Mouse (Mus musculus) ES-E14 (cell line): ENCODE data around the gene Emp3.
"Not testable (repeated sequence)": the region's sequence is repeated elsewhere in the genome, so short reads cannot be mapped to it uniquely, and the experiment has no call there.

ENCODE experiments used
- HCFC1 ChIP-seq: IDR thresholded peaks from 2 replicates; pipeline ENCODE4 v1.6.1; 2012; ENCODE audit warnings: low read length, inconsistent platforms, borderline replicate concordance; ENCODE audit not compliant: insufficient read depth
- MAFK ChIP-seq: IDR thresholded peaks from 2 replicates; pipeline ENCODE4 v1.6.1; 2014; ENCODE audit warnings: mild to moderate bottlenecking, low read depth, low read length, inconsistent platforms; ENCODE audit not compliant: insufficient read depth
- ZC3H11A ChIP-seq: IDR thresholded peaks from 2 replicates; pipeline ENCODE4 v1.6.1; 2012; ENCODE audit warnings: low read depth, mild to moderate bottlenecking, inconsistent platforms, low read length, borderline replicate concordance

- not testable (repeated sequence) for TF ChIP-seq ZC3H11A, HCFC1, MAFK
Measured at GRCm38 (mm10) chr7:45933766-45934165, 12.6 kb upstream of the Emp3 start.
